Mouse (Mus musculus): ENCODE data around the gene Comp.

The Comp gene

DNA sequence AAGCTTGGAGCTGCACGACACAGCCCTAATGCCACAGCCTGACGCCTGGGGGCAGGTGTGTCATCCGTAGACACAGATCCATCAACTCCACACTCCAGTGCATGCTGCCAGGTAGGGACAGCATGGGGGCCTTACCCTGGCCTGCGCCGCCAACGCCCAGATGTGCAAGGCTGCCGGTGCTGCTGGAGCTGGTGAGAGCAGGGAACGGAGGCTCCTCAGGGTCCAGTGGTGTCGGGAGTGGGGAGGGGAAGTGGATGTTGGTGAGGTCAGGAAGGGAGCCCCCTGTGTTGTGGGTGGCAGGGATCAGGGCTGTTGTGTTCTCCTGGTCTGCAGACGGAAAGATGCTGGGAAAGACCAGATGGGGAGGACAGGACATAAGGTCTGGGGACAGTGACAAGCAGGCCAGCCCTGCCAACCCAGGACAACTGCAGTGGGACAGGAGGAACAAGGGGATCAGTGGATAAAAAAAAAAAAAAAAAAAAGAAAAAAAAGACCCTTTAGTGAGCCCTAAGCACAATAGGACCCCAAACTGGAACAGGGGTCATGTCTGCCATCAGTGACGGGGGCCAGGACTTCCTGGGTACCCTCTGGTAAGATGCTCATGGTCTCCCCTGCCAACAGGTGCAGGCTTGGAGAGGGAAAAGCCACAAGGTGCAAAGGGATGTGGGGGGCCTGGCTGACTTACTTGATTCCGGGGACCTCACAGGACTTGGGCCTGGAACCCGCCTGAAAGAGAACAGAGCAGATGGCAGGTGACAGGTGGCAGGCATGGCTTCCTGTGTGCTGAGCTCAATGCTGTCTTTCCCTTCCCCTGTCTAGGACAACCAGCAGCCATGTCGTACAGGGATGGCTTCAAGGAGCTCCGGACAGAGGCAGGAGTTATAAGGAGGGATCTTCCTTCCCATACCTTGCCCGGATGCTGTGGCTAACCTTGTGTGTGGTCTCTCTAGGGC, 24.5 kb downstream of the Comp start:
- no peak for DNase-seq (ENCODE audit: low read depth, low spot score)

DNA sequence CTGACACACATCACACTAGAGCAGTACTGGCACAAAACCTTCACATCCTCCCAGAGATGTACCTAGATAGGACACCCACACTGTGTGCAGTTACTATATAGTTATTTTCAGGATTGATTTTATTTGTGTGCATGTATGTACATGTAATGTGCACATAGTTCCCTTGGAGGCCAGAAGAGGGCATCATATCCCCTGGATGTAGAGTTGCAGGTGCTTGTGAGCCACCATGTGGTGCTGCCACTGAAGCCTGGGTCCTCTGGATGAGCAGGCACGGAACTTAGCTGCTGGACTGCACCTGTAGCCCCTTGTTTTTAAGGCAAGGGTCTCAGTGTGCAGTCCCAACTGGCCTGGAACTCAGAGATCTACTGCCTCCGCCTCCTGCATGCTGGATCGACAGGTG, 30.9 kb downstream of the Comp start:
- DNase-seq (ENCODE audit: low read depth, low spot score), result no peak

DNA sequence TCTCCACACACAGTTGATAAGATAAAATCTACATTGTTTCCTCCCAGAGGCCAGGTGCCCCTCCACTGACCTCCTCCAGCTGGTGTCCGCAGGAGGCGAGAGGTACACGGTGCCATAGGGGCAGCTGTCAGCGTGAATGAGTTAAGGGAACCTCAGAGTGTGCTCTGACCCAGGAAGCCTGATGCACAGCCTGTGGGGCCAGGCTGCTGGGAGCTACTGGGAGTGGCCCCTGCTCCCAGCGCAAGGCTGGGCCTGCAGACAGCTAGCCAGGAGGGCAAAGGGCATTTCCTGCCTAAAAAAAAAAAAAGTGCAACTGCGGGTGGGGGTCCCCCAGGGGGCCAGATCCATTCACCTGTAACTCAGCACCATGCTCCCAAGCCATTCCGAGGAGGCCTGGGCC, 31.8 kb downstream of the Comp start:
- no peak for DNase-seq (ENCODE audit: low read depth, low spot score)

DNA sequence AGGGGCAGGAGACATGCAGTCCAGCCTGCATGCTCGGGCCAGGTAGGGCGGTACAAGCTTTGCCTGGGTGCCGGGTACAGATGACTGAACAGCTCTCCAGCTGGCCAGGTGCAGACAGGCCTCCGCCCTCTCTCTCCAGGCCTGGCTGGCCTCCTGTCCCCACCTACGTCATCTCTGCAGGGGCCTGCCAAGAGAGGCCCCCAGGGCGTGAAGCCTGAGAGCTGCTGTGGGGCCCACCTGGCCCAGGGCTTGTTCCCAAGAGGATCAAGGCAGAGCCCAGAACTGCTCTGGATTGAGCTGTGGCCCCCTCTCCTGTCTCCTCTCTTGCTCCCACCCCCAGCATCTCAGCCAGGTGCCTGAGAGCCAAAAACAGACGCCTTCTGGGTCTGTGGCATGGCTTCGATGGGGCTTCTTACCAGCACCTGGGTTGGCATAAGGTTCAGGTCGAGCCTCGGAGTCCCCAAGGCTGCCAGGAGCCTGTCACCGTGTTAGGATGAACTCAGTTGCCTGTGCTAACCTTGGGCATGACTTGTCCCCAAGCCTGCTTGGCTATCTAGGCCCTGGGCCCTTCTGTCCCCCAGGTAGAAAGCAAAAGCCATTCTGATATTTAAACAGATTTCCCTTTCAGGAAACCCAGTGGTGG, 33.2 kb downstream of the Comp start:
- DNase-seq (ENCODE audit: low read depth, low spot score), result no peak

DNA sequence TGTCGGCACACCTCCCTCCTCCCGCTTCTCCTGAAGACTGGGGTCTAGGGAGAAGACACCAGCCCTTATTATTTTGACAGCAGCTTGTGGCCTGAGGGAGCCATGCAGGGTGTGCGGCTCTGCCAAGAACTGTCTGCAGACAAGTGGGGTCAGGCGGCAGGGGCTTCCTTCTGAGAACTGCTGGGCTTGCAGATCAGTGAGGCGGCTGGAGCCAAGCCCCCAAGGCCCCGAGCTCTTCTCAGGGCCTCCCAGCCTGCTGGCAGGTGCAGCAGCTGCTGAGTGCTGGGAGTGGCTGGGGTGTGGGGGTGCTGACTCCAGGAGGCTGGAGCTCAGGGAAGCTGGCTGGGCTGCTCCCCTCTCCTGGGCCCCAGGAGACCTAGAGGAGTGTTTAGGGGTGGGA, 34.9 kb downstream of the Comp start:
- DNase-seq (ENCODE audit: low read depth, low spot score), result no peak

DNA sequence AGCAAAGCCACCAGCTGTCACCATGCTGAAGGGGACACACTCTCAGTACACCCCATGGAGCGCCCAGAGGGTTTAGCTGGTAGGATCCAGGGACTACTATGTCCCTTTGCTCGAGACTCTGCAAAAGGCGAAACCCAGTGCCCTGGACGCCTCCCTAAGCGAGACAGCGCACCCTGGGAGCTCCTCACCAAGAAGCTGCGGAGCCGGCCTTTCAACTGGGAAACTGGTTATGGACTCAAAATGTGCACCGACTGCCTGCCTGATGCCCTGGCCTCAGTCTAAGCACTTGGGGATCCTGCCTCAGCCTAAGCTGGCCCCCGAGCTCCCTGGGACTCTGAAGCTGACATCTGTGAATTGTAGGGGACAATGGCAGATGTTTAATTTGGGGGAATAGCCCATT, 35.7 kb downstream of the Comp start:
- no peak for DNase-seq (ENCODE audit: low read depth, low spot score)

DNA sequence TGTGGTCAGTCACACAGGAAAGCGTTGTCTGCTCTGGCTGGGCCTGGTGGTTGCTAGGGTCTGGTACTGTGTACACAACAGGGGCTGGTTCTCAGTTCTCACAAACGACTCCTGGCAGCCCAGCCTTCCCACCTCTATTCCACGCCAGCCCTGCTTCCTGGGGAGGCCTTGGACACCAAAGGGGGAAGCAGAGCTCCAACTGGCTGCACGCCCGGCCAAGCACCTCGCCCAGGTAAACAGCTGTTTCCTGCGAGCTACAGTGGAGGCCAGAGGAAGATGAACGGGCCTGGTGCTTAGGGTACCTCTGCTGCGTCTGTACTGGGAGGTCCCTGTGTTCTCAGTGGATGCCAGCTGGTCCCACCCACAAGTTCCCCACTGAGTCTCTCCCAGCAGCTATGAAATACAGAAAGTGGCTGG, 36.1 kb downstream of the Comp start:
- no peak for DNase-seq (ENCODE audit: low read depth, low spot score)

DNA sequence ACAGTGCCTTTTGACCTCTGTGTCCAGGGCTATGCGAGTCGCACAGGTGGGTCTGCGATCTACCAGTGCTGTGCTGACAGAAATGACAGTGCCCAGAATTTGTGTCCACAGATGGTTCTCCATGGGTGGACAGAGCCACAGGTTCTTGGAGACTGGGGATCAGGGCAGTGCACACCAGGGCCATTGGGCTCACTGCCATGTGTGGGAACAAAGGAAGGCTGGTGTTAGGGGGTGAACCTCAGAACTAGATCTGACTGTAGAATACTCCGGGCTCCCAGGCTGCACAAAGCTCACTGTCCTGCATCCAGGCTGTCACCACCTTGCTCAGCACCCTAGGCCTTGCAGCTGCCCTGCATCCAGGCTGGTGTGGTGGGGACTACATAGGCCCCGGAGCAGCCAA, 36.9 kb downstream of the Comp start:
- DNase-seq (ENCODE audit: low read depth, low spot score), result no peak

DNA sequence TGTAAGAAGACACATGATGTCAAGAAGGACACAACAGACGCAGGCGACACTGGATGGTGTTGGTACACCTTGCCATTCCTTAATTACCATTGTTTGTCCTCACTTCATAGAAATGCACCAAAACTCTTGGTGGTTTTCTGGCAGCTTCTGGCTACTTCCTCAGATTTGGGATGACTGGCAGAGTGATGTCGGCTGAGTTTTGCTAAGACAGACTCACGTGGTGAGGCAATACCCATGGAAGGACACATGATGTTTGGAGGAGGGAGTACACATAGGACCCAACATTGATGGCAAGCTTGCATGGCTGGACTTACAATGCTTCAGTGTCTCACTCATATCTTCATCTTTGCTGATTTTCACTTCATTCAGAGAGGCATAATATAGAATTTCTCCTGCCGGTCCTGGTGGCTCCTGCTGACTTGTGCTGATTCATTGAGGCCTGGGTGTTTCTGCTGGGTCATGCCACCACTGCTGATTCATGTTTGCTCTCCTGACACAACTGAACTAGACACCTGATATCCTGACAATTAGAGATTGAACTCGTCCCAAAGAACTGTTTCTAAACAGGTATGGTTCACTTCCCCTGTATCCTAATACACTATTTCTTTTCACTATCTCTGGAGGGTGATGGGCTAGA, 41.1 kb downstream of the Comp start:
- no peak for DNase-seq (ENCODE audit: low read depth, low spot score)

DNA sequence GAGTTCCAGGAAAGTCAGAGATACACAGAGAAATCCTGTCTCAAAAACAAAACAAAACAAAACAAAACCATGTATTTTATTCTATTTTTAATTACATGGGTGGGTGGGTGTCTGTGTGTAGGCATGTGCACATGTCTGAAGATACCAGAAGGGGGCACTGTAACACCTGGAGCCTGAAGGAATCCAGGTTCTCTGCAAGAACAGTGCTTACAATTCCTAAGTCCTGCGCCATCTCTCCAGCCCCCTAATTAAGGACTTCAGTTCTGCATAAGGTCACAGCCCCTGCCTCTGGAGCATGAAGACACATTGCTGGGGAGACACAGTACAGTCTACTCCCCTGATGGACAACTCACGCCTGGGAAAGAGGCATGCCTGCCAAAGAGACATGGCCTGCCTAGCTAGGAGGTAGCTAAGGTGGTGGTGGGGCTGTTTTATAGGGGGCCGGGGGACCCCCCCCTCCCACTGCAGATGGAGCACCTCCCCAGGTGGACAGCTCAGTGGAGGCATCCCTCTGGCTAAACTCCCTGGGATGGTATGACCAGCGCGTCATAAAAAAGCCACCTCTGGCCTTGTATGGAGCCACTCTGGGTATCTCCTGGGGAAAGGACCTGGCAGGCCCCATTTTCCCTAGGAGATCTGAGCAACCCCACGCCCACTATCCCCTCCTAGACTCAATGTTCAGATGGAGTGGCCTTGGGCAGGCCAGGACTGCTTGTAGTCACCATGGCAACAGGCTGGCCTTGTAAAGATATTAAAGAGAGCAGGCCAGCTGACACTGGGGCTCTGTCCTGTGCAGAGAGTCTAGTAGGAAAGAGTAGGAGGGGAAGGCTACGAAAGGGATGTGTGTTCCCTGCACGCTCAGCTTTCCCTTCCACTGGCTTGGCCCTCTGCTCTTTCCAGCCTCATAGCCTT, 42.4 kb downstream of the Comp start:
- DNase-seq (ENCODE audit: low read depth, low spot score), result peak; percentile 36

DNA sequence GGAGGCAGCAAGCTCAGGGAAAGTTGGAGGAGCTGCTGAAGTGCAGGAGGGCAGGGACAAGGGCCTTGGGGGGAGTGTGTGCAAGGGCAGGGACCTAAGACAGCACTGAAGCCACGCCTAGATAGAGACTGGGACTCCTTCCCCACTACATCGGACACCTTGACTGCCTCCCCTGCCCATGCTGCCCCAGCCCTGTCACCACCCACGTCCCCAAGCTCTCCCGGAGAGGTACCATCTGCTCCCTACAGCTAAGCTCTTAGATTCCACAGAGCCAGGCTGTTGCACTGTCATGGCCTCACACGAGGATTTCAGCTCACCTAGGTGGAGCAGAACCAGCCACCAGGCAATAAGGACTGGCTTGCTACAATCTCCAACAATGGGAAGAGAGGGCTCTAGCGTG, 43.6 kb downstream of the Comp start:
- no peak for DNase-seq (ENCODE audit: low read depth, low spot score)

DNA sequence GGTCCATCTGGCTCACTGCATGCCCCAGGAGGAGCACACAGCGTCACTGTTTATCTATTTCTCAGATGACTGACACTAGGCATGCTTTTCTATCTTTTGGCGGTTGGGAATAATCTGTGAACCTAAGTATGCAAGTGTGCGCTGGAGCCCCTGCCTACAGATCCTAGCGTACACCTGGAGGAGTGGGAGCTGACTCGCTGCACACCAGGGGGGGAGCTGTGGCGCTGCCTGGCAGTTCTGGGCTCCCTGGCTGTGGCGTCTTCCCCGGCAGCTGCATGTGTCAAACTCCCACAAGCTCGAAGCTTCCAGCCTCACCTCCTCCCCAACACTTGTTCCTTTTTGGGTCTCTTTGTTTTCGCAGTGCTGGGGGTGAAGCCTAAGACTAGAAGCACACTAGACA, 44.6 kb downstream of the Comp start:
- DNase-seq (ENCODE audit: low read depth, low spot score), result no peak

DNA sequence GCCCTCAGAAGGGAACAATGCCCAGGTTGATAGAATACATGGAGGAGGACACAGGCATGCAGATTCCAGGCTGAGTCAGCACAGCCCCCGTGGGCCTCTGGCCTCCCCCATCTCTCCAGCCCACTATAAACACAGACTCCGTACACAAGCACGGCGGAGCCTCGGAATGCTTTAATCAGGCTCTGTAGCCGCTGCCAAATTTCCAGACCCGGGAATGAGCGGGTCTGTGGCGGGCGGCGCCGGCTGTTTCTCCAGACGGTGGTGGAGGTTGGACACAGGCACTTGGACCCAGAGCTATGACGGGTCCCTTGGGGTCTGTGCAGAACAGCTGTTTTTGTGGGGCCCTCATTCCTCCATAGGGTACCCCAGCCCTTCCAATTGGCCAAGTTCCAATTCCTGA, 45.6 kb downstream of the Comp start:
- no peak for DNase-seq (ENCODE audit: low read depth, low spot score)

DNA sequence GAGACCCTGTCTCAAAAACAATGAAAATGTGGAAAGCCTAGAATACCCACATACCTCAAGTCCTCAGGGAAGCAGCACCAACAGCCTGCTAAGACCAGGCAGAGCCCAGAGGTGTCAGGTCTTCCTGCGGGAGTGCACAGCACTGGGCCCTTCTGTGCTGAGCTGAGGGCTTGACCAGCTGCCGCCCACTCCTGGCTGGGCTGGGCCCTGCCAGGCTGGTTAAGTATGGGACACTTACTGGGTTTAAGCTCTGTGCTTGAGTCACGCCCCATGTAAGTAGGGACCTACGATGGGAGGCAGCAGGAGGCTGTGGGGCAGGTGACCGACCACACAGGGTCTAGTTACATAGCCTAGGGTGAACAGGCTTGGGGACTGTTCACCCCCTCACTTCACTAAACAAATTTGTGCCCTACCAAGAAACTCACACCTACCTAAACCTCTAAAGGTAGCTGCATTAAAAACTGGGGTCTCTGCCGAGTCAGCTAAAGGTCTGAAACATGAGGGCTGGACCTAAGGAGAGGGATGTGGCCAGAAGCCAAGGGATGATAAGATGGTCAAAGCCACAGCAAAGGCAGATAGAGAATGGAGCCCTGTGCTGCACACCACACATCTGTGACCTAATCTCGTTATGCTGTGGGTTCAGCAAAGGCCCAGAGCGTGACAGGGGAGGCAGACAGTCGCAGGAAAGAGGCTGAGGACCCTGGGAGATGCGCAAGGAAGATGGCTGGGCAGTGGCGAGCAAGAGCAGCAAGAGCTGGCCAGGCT, 46.7 kb downstream of the Comp start:
- no peak for DNase-seq (ENCODE audit: low read depth, low spot score)

DNA sequence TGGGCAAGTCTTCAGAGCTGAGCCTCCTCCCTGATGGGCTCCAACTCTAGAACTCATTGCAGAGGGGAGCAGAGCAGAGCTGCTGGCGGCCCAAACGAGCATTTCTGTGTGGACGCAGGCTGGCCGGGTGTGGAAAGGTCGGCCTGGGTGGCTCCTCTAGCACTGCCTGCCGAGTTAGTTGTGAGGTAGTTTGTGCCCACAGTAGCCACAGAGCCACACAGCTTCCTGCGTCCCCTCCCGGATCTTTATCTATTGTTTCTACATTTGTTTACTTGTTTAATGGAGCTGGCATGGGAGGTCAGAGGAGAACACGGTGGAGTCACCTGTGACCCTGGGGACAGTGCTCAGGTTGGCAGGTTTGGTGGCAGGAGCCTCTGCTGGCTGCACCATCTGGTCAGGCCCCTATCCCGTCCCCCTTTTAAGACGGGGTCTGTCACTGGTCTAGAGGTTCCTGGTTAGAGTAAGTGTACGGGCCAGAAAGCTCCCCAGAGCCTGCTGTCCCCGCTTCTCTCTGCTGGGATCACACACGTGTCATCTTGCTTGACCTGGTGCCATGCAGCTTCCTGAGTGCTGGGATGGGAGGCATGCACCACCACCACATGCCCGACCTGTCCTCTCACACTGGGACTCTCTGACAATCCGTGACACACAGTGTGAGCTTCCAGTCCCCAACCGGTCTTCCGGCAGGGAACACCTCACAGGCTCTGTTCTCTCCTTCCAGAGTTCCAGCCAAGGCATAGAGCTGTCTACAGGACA, 48.2 kb downstream of the Comp start:
- DNase-seq (ENCODE audit: low read depth, low spot score), result no peak

DNA sequence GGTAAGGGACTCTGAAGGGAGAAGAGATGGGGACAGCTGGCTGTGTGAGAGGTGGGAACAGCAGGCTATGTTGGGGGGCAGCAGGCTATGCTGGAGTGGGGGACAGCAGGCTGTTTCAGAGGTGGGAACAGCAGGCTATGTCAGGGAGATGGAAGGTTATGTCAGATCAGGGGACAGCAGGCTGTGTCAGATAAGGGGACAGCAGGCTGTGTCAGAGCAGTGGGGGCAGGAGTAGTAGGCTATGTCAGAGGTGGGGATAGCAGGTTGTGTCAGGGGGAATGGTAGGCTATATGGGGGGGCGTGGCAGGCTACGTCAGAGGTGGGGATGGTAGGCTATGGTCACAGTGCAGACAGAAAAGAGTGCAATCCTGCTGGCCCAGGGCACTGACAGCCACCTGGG, 49.4 kb downstream of the Comp start:
- DNase-seq (ENCODE audit: low read depth, low spot score), result no peak

DNA sequence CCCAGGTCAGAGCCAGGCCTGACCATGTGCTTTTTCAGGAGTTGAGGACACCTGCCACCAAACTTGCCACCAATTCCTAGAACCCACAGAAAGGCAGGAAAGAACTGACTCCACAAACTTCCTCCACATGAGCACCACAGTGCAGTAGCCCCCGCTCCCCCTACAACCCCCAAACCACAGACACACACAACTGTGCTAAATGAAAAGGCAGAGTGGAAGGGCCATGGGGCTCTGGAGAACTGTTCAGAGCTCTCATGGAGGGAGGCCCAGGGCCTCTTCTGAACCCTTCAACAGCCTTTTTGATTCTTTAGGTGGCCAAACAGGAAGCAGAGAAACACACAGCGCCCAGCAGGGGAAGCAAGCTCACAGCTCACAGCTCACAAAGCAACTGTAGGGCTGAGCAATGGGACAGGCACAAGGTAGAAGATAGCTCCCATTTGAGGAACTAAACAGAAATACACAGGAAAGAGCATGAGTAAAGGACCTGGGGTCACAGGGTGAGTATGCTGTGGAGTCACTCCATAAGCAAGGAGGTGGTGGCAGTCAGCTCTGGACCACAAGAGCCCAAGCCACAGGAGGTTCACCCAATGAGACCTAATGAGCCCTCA, 53.0 kb downstream of the Comp start:
- no peak for DNase-seq (ENCODE audit: low read depth, low spot score)

DNA sequence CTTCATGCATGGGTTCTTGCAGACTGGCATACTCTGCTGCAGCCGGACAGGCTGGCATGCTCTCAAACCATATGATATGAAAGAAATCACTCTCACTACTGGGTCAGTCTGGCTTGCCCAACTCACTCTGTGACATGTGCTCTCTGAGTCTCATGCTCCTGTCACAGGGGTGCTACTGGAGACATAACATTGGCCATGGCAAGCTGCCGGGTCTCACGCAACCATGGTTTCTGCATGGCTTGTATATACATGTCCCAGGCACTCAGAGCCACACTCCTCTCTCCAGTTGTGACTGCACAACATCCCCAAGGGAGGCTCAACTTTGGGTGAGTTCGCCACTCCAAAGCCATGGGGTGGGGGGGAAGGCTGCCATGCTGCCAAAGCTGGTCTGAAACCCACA, 57.9 kb downstream of the Comp start:
- no peak for DNase-seq (ENCODE audit: low read depth, low spot score)
